Mouse (Mus musculus): ENCODE results near the gene Hpse2. TPM values are rescaled to one million over a fixed set of nuclear protein-coding genes. Genes with fewer than 3 reads are reported as not detected.
A peak's percentile ranks its signal among the peaks of the same experiment; 100 is the strongest.

The Hpse2 gene
- polyA plus RNA-seq, 1 experiment: not detected

GRCm38 (mm10) chr19:42770141-42770872 is 617.8 kb downstream of the Hpse2 start:
- TF ChIP-seq POLR2A (IDR thresholded peaks at IDR 0.05; ENCODE audit: insufficient read depth, low read depth, low read length) (no peak), CTCF (IDR thresholded peaks at IDR 0.05; ENCODE audit: insufficient read depth, low read depth, low read length) (no peak)
- Histone ChIP-seq H3K4me3 (ENCODE audit: insufficient read depth, low read depth, low read length) (no peak overlapping the region), H3K4me1 (ENCODE audit: control insufficient read depth, insufficient read depth, low read length) (peaks cover 15% of the 10 kb centered on the region), H3K27ac (ENCODE audit: insufficient read depth, low read depth, low read length) (no peak overlapping the region)
- WGBS: 66% methylated on average over 23 of the region's 23 CpGs

GRCm38 (mm10) chr19:42769648-42770047 is 618.5 kb downstream of the Hpse2 start:
- WGBS: 95% methylated on average over 10 of the region's 10 CpGs
- no peak overlapping the region for H3K27ac ChIP-seq (ENCODE audit: insufficient read depth, low read depth, low read length)
- TF ChIP-seq POLR2A (IDR thresholded peaks at IDR 0.05; ENCODE audit: insufficient read depth, low read depth, low read length) (no peak), CTCF (IDR thresholded peaks at IDR 0.05; ENCODE audit: insufficient read depth, low read depth, low read length) (no peak)
- H3K4me1 ChIP-seq (ENCODE audit: control insufficient read depth, insufficient read depth, low read length): peaks cover 15% of the 10 kb centered on the region
- H3K4me3 ChIP-seq (ENCODE audit: insufficient read depth, low read depth, low read length): no peak overlapping the region

GRCm38 (mm10) chr19:42767361-42767760 is 620.8 kb downstream of the Hpse2 start:
- no peak for TF ChIP-seq POLR2A (IDR thresholded peaks at IDR 0.05; ENCODE audit: insufficient read depth, low read depth, low read length)
- no peak for TF ChIP-seq CTCF (IDR thresholded peaks at IDR 0.05; ENCODE audit: insufficient read depth, low read depth, low read length)
- no peak overlapping the region for H3K27ac ChIP-seq (ENCODE audit: insufficient read depth, low read depth, low read length)
- WGBS: 87% methylated on average over 8 of the region's 8 CpGs
- H3K4me3 ChIP-seq (ENCODE audit: insufficient read depth, low read depth, low read length): no peak overlapping the region
- H3K4me1 ChIP-seq (ENCODE audit: control insufficient read depth, insufficient read depth, low read length): peaks cover 15% of the 10 kb centered on the region

- 80% methylated on average over 10 of the region's 10 CpGs for WGBS
- H3K4me1 ChIP-seq (ENCODE audit: control insufficient read depth, insufficient read depth, low read length): peaks cover under 1% of the 10 kb centered on the region; the same call in 1 of the 2 replicates
- no peak for TF ChIP-seq POLR2A (IDR thresholded peaks at IDR 0.05; ENCODE audit: insufficient read depth, low read depth, low read length)
- no peak overlapping the region for H3K27ac ChIP-seq (ENCODE audit: insufficient read depth, low read depth, low read length)
- no peak overlapping the region for H3K4me3 ChIP-seq (ENCODE audit: insufficient read depth, low read depth, low read length)
Measured at GRCm38 (mm10) chr19:42764398-42764797, 623.8 kb downstream of the Hpse2 start.

GRCm38 (mm10) chr19:42756671-42757070 is 631.5 kb downstream of the Hpse2 start:
- Histone ChIP-seq H3K27ac (ENCODE audit: insufficient read depth, low read depth, low read length) (no peak overlapping the region), H3K4me3 (ENCODE audit: insufficient read depth, low read depth, low read length) (no peak overlapping the region), H3K4me1 (ENCODE audit: control insufficient read depth, insufficient read depth, low read length) (peaks cover 15% of the 10 kb centered on the region)
- TF ChIP-seq CTCF (IDR thresholded peaks at IDR 0.05; ENCODE audit: insufficient read depth, low read depth, low read length) (no peak), POLR2A (IDR thresholded peaks at IDR 0.05; ENCODE audit: insufficient read depth, low read depth, low read length) (no peak)
- WGBS: 97% methylated on average over 6 of the region's 6 CpGs

GRCm38 (mm10) chr19:42755148-42755870 is 632.8 kb downstream of the Hpse2 start:
- WGBS: 63% methylated on average over 15 of the region's 15 CpGs
- Histone ChIP-seq H3K4me1 (ENCODE audit: control insufficient read depth, insufficient read depth, low read length) (peaks cover 15% of the 10 kb centered on the region), H3K27ac (ENCODE audit: insufficient read depth, low read depth, low read length) (no peak overlapping the region), H3K4me3 (ENCODE audit: insufficient read depth, low read depth, low read length) (no peak overlapping the region)
- TF ChIP-seq POLR2A (IDR thresholded peaks at IDR 0.05; ENCODE audit: insufficient read depth, low read depth, low read length) (no peak), CTCF (IDR thresholded peaks at IDR 0.05; ENCODE audit: insufficient read depth, low read depth, low read length) (no peak)

GRCm38 (mm10) chr19:42753141-42753917 is 634.8 kb downstream of the Hpse2 start:
- Histone ChIP-seq H3K27ac (ENCODE audit: insufficient read depth, low read depth, low read length) (no peak overlapping the region), H3K4me1 (ENCODE audit: control insufficient read depth, insufficient read depth, low read length) (peaks cover 15% of the 10 kb centered on the region), H3K4me3 (ENCODE audit: insufficient read depth, low read depth, low read length) (no peak overlapping the region)
- WGBS: 41% methylated on average over 11 of the region's 11 CpGs
- TF ChIP-seq POLR2A (IDR thresholded peaks at IDR 0.05; ENCODE audit: insufficient read depth, low read depth, low read length): no peak
- TF ChIP-seq CTCF (IDR thresholded peaks at IDR 0.05; ENCODE audit: insufficient read depth, low read depth, low read length): no peak

- H3K4me1 ChIP-seq (ENCODE audit: control insufficient read depth, insufficient read depth, low read length): peaks cover 15% of the 10 kb centered on the region
- H3K27ac ChIP-seq (ENCODE audit: insufficient read depth, low read depth, low read length): no peak within 1 kb of the TSS
- 18% methylated on average over 22 of the region's 22 CpGs for WGBS
- peak within 1 kb of the TSS; percentile 27 for H3K4me3 ChIP-seq (ENCODE audit: insufficient read depth, low read depth, low read length)
- TF ChIP-seq CTCF (IDR thresholded peaks at IDR 0.05; ENCODE audit: insufficient read depth, low read depth, low read length): no peak
- no peak for TF ChIP-seq POLR2A (IDR thresholded peaks at IDR 0.05; ENCODE audit: insufficient read depth, low read depth, low read length)
Measured at GRCm38 (mm10) chr19:42752363-42752931, 635.7 kb downstream of the Hpse2 start, which contains the start of gene Pyroxd2. Gene Pyroxd2, minus strand, starts transcription at chr19:42752775.

Measured in olfactory bulb, adult 2 months (tissue).